Mouse (Mus musculus) adrenal gland, adult 8-10 months (tissue): ENCODE data around the gene Ppm1a. TPM values are rescaled to one million over a fixed set of nuclear protein-coding genes. Genes with fewer than 3 reads are reported as not detected.
"Not testable (repeated sequence)": the region's sequence is repeated elsewhere in the genome, so short reads cannot be mapped to it uniquely, and the experiment has no call there.

ENCODE experiments used
- DNase-seq: peaks from one replicate; pipeline ENCODE4 v3.0.0; 2022
- total RNA-seq, 4 experiments: library from RNA; stranded (reverse); gene quantifications; 2 replicates each; pipeline ENCODE4 v1.2.4; 2022

The Ppm1a gene
- total RNA-seq, 4 experiments from 2014 or later, result 249 to 301 (median 265) TPM

- no peak for DNase-seq
Observed at GRCm38 (mm10) chr12:72762502-72762901, 5.2 kb downstream of the Ppm1a start.

- no peak for DNase-seq
Observed at GRCm38 (mm10) chr12:72763156-72763555, 5.9 kb downstream of the Ppm1a start.

GRCm38 (mm10) chr12:72767809-72768208 is 10.6 kb downstream of the Ppm1a start:
- no peak for DNase-seq

GRCm38 (mm10) chr12:72768230-72768629 is 11.0 kb downstream of the Ppm1a start:
- DNase-seq, result no peak

GRCm38 (mm10) chr12:72769546-72770230 is 12.4 kb downstream of the Ppm1a start:
- no peak for DNase-seq

- DNase-seq, result no peak
Observed at GRCm38 (mm10) chr12:72771153-72771552, 13.9 kb downstream of the Ppm1a start.

- DNase-seq, result no peak
Observed at GRCm38 (mm10) chr12:72771711-72772110, 14.5 kb downstream of the Ppm1a start.

GRCm38 (mm10) chr12:72773921-72774320 is 16.7 kb downstream of the Ppm1a start:
- DNase-seq, result no peak

GRCm38 (mm10) chr12:72777244-72777643 is 20.0 kb downstream of the Ppm1a start:
- DNase-seq, result no peak

GRCm38 (mm10) chr12:72780136-72780535 is 22.9 kb downstream of the Ppm1a start:
- DNase-seq, result no peak

GRCm38 (mm10) chr12:72782786-72783185 is 25.5 kb downstream of the Ppm1a start:
- not testable (repeated sequence) for DNase-seq

GRCm38 (mm10) chr12:72785183-72785930 is 28.1 kb downstream of the Ppm1a start:
- DNase-seq, result no peak

- DNase-seq, result no peak
Observed at GRCm38 (mm10) chr12:72786551-72786950, 29.3 kb downstream of the Ppm1a start.

- no peak for DNase-seq
Observed at GRCm38 (mm10) chr12:72786986-72787385, 29.7 kb downstream of the Ppm1a start.

GRCm38 (mm10) chr12:72790538-72790937 is 33.3 kb downstream of the Ppm1a start:
- no peak for DNase-seq

GRCm38 (mm10) chr12:72792320-72793091 is 35.3 kb downstream of the Ppm1a start:
- DNase-seq, result no peak

- DNase-seq, result no peak
Observed at GRCm38 (mm10) chr12:72793983-72794382, 36.7 kb downstream of the Ppm1a start.

- no peak for DNase-seq
Observed at GRCm38 (mm10) chr12:72809798-72810197, 52.5 kb downstream of the Ppm1a start.

GRCm38 (mm10) chr12:72811588-72811987 is 54.3 kb downstream of the Ppm1a start:
- DNase-seq, result no peak

GRCm38 (mm10) chr12:72820940-72821431 is 63.7 kb downstream of the Ppm1a start:
- DNase-seq, result no peak

- DNase-seq, result no peak
Observed at GRCm38 (mm10) chr12:72821589-72821988, 64.3 kb downstream of the Ppm1a start.

- DNase-seq, result no peak
Observed at GRCm38 (mm10) chr12:72825656-72826055, 68.4 kb downstream of the Ppm1a start.
